Mouse (Mus musculus) CH12.LX (cell line): ENCODE data around the gene Plcb1. TPM values are rescaled to one million over a fixed set of nuclear protein-coding genes. Genes with fewer than 3 reads are reported as not detected.

Experiments
- DNase-seq: peaks from one replicate; pipeline ENCODE4 v3.0.0-alpha.2; 2013; ENCODE audit errors: extremely low read depth
- H3K27ac ChIP-seq: 2 replicates; pipeline ENCODE4 v1.5.1; 2012; ENCODE audit warnings: low read depth, mild to moderate bottlenecking, control low read depth, moderate library complexity; ENCODE audit not compliant: insufficient read depth
- H3K27me3 ChIP-seq: replicated peaks from 2 replicates; pipeline ENCODE3; 2012; ENCODE audit warnings: inconsistent platforms
- H3K36me3 ChIP-seq, 2 experiments: replicated peaks in 1 of 2; 2 replicates each; pipeline versions ENCODE3 to v1.6.1; 2012; ENCODE audit warnings: inconsistent platforms in 1 of 2, low read length in 1 of 2, mild to moderate bottlenecking in 1 of 2, mixed read lengths in 1 of 2, moderate library complexity in 1 of 2; ENCODE audit not compliant: control insufficient read depth in 1 of 2, insufficient read depth in 1 of 2
- H3K4me1 ChIP-seq, 2 experiments: 2 replicates each; pipeline ENCODE4 v1.6.1; 2012; ENCODE audit warnings: inconsistent platforms in 1 of 2, moderate library complexity in 1 of 2; ENCODE audit not compliant: insufficient read depth in 2 of 2, control insufficient read depth in 1 of 2
- H3K4me2 ChIP-seq: 2 replicates; pipeline ENCODE4 v1.6.1; 2012; ENCODE audit warnings: low read depth, mild to moderate bottlenecking, control low read depth; ENCODE audit not compliant: poor library complexity, insufficient read depth, severe bottlenecking
- H3K4me3 ChIP-seq, 3 experiments: fragments of 150-350 bp in 1 of 3; sonication (generic) in 1 of 3; replicated peaks in 1 of 3; 2 replicates each; pipeline versions ENCODE3 to v1.5.1; 2011 to 2012; ENCODE audit warnings: low read depth in 2 of 3, low read length in 2 of 3, mild to moderate bottlenecking in 2 of 3, moderate library complexity in 2 of 3, control low read depth in 1 of 3, improper control_type of control experiment in 1 of 3, inconsistent platforms in 1 of 3, mixed read lengths in 1 of 3; ENCODE audit not compliant: poor library complexity in 1 of 3
- H3K79me2 ChIP-seq: replicated peaks from 2 replicates; pipeline ENCODE4 v1.6.1; 2012; ENCODE audit warnings: mild to moderate bottlenecking, moderate library complexity; ENCODE audit not compliant: control insufficient read depth, poor library complexity, insufficient read depth, severe bottlenecking; ENCODE audit errors: extremely low read depth
- H3K9ac ChIP-seq: 2 replicates; pipeline ENCODE4 v1.6.1; 2012; ENCODE audit warnings: low read depth, mild to moderate bottlenecking, control low read depth, moderate library complexity; ENCODE audit not compliant: insufficient read depth
- H3K9me3 ChIP-seq: replicated peaks from 2 replicates; pipeline ENCODE3; 2012; ENCODE audit warnings: low read length, inconsistent platforms, mixed read lengths
- BHLHE40 ChIP-seq: IDR thresholded peaks from 2 replicates; pipeline ENCODE4 v1.6.1; 2011; ENCODE audit warnings: mild to moderate bottlenecking, low read depth, low read length, improper control_type of control experiment
- CHD1 ChIP-seq: IDR thresholded peaks from 2 replicates; pipeline ENCODE4 v1.6.1; 2012; ENCODE audit warnings: low read depth, low read length, improper control_type of control experiment, inconsistent platforms
- ELF1 ChIP-seq: IDR thresholded peaks from 2 replicates; pipeline ENCODE4 v1.6.1; 2014; ENCODE audit warnings: low read depth, mild to moderate bottlenecking, inconsistent platforms, low read length, improper control_type of control experiment
- ETS1 ChIP-seq: conservative IDR thresholded peaks from 2 replicates; pipeline ENCODE4 v1.6.1; 2012; ENCODE audit warnings: low read depth, mild to moderate bottlenecking, inconsistent platforms, low read length, improper control_type of control experiment, moderate library complexity
- GABPA ChIP-seq: IDR thresholded peaks from 2 replicates; pipeline ENCODE4 v1.6.1; 2012; ENCODE audit warnings: low read depth, low read length, improper control_type of control experiment, inconsistent platforms; ENCODE audit not compliant: insufficient replicate concordance
- IRF4 ChIP-seq: IDR thresholded peaks from 2 replicates; pipeline ENCODE4 v1.6.1; 2014; ENCODE audit warnings: low read depth, mild to moderate bottlenecking, inconsistent platforms, low read length, improper control_type of control experiment
- JUND ChIP-seq: conservative IDR thresholded peaks from 2 replicates; pipeline ENCODE4 v1.6.1; 2011; ENCODE audit warnings: low read depth, low read length, improper control_type of control experiment
- MAFK ChIP-seq: IDR thresholded peaks from 2 replicates; pipeline ENCODE4 v1.6.1; 2011; ENCODE audit warnings: low read length, improper control_type of control experiment; ENCODE audit not compliant: insufficient replicate concordance
- MXI1 ChIP-seq: IDR thresholded peaks from 2 replicates; pipeline ENCODE4 v1.6.1; 2011; ENCODE audit warnings: mild to moderate bottlenecking, low read depth, low read length, improper control_type of control experiment
- RAD21 ChIP-seq: IDR thresholded peaks from 2 replicates; pipeline ENCODE4 v1.6.1; 2011; ENCODE audit warnings: low read depth, mild to moderate bottlenecking, low read length, improper control_type of control experiment, moderate library complexity
- SIN3A ChIP-seq: IDR thresholded peaks from 2 replicates; pipeline ENCODE4 v1.6.1; 2012; ENCODE audit warnings: low read length, improper control_type of control experiment, inconsistent platforms
- SMC3 ChIP-seq: IDR thresholded peaks from 2 replicates; pipeline ENCODE4 v1.6.1; 2011; ENCODE audit warnings: low read depth, low read length, improper control_type of control experiment
- TBP ChIP-seq: conservative IDR thresholded peaks from 2 replicates; pipeline ENCODE4 v1.6.1; 2011; ENCODE audit warnings: low read depth, low read length, improper control_type of control experiment
- UBTF ChIP-seq: IDR thresholded peaks from 2 replicates; pipeline ENCODE4 v1.6.1; 2012; ENCODE audit warnings: low read depth, mild to moderate bottlenecking, inconsistent platforms, low read length, improper control_type of control experiment, moderate library complexity
- USF1 ChIP-seq: IDR thresholded peaks from 2 replicates; pipeline ENCODE4 v1.6.1; 2014; ENCODE audit warnings: low read depth, mild to moderate bottlenecking, inconsistent platforms, low read length, improper control_type of control experiment
- ZKSCAN1 ChIP-seq: IDR thresholded peaks from 2 replicates; pipeline ENCODE4 v1.6.1; 2012; ENCODE audit warnings: low read depth, inconsistent platforms, low read length, improper control_type of control experiment, borderline replicate concordance
- ZMIZ1 ChIP-seq: IDR thresholded peaks from 2 replicates; pipeline ENCODE4 v1.6.1; 2012; ENCODE audit warnings: low read depth, mild to moderate bottlenecking, inconsistent platforms, low read length, improper control_type of control experiment
- dilution Hi-C: fragments of 300-500 bp; cut with MboI; formaldehyde crosslinking; loops from 2 replicates; pipeline ENCODE4 v1.14.3; 2020; ENCODE audit warnings: low sequenced_read_pairs; ENCODE audit not compliant: extremely low pct_unique_long_range_greater_than_20kb, extremely low pct_ligation_motif_present
- in situ Hi-C: fragments of 300-500 bp; cut with MboI; formaldehyde crosslinking; loops from 3 replicates; pipeline ENCODE4 v1.14.3; 2019; ENCODE audit warnings: low sequenced_read_pairs, low pct_ligation_motif_present, low pct_unique_long_range_greater_than_20kb, mixed read lengths
- polyA plus RNA-seq: library from polyadenylated mRNA; unstranded; fragments of >175 nt; gene quantifications from 2 replicates; pipeline ENCODE4 v1.2.1, GENCODE M21; 2012; ENCODE audit warnings: low read depth; ENCODE audit not compliant: insufficient read length
- total RNA-seq, 2 experiments: library from RNA; depleted of rRNA; stranded (reverse); fragments of 300-350 nt in 1 of 2; fragments of >200 nt in 1 of 2; gene quantifications; 2 replicates each; pipeline ENCODE4 v1.2.3; 2012 to 2014

Gene Plcb1
- total and polyA plus RNA-seq, 3 experiments: not detected

DNA sequence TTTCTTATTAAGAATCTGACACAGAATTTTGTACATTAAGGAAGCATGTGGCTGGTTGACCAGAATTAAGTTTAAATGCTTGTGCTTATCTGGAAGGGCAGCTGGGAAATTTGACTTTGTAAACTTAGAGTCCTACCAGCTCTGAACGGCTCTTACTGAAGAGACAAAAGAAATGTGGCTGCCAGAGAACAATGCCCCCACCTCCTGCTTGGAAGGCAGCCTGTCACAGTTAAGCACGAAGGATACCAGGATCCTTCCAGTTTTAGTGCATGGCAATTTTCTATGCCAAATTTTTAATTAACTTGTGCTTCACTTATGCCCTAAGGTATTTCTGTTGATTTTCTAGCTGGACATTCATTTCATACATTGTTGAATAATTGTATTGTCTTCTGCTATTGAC, 157.1 kb downstream of the Plcb1 start:
- dilution Hi-C loops: no loop called here

DNA sequence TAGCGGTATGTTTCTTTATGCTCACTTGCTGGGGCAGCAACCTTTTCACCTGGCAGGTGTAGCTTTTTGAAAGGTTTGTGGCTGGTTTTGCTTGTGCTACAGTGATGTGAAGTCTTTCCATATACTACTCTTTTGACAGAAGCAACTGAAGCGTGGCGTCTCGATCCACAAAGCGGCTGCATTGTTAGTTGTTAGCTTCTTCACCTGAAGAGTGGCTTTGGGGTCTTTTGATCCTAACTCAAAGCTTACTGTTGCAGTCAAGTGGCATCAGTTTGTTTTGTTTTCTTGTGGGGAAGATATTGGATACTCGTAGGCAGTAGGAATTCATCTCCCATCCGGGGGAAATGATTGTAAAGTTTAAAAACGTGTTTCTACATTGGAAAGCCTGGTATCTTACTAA, 160.5 kb downstream of the Plcb1 start:
- Histone ChIP-seq H3K79me2 (no peaks in the 10 kb centered on the region), H3K4me1 (no peaks in the 10 kb centered on the region), H3K4me2 (no peak overlapping the region), H3K4me3 (no peak overlapping the region), H3K36me3 (no peaks in the 10 kb centered on the region), H3K27ac (no peak overlapping the region), H3K9me3 (peaks cover 36% of the 10 kb centered on the region), H3K9ac (no peak overlapping the region), H3K27me3 (no peaks in the 10 kb centered on the region)
- in situ Hi-C loops: no loop called here
- no peak for DNase-seq
- dilution Hi-C loops: no loop called here
- no peak for TF ChIP-seq SMC3
- no peak for TF ChIP-seq TBP
- TF ChIP-seq MAFK: no peak
- TF ChIP-seq ZMIZ1: no peak
- no peak for TF ChIP-seq ZKSCAN1
- TF ChIP-seq BHLHE40: no peak
- TF ChIP-seq MXI1: no peak

More for the DNA sequence above, 157.1 kb downstream of the Plcb1 start:
- no peak overlapping the region for H3K9ac ChIP-seq
- no peaks in the 10 kb centered on the region for H3K4me1 ChIP-seq
- H3K79me2 ChIP-seq: no peaks in the 10 kb centered on the region
- no peak overlapping the region for H3K4me3 ChIP-seq
- no peaks in the 10 kb centered on the region for H3K27me3 ChIP-seq
- H3K9me3 ChIP-seq: peaks cover 37% of the 10 kb centered on the region
- H3K4me2 ChIP-seq: no peak overlapping the region
- TF ChIP-seq JUND (no peak), GABPA (no peak), ETS1 (no peak), RAD21 (no peak), SIN3A (no peak), IRF4 (no peak), ELF1 (no peak), UBTF (no peak)
- TF ChIP-seq, all 38 proteins: peak for 0
- no peaks in the 10 kb centered on the region for H3K36me3 ChIP-seq
- in situ Hi-C loops: no loop called here
- DNase-seq: no peak
- no peak overlapping the region for H3K27ac ChIP-seq

DNA sequence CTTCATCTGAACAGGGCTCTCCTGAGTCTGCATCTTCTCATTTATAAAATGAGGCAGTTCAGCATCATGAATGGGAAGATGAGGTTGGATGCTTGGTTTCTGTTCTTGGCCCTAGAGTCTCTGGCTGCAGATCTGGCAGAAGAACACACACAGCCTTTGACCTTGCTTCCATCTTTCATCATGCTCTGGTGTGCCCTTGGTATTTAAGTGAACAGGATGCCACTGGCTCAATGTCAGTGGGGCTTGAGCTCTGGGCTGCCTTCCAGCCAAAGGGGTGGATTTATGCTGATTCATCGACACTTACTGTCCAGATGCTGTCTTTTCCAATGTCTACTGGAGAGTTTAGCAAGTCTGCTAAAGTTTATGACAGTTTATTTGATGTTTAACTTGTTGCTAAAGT, 161.0 kb downstream of the Plcb1 start:
- dilution Hi-C loops: no loop called here
- no peak overlapping the region for H3K4me2 ChIP-seq

More for the DNA sequence above, 161.0 kb downstream of the Plcb1 start:
- Histone ChIP-seq H3K4me1 (no peaks in the 10 kb centered on the region), H3K36me3 (no peaks in the 10 kb centered on the region), H3K4me3 (no peak overlapping the region), H3K27me3 (no peaks in the 10 kb centered on the region), H3K9ac (no peak overlapping the region), H3K27ac (no peak overlapping the region), H3K79me2 (no peaks in the 10 kb centered on the region), H3K9me3 (peaks cover 36% of the 10 kb centered on the region)
- no peak for DNase-seq
- in situ Hi-C loops: no loop called here
- no peak for TF ChIP-seq USF1
- TF ChIP-seq CHD1: no peak
